Comparison of ENCODE assay signal across 10 mouse cellular contexts in genomic region chr13:113879651-113880327, GRCm38 (mm10).
A peak's percentile ranks its signal among the peaks of the same experiment; 100 is the strongest.
DNase-seq lines count a peak whose midpoint lies in the region; ATAC-seq and TF ChIP-seq lines count a peak whose summit lies in the region.
"Had no signal": no experiment of that assay in that cellular context is flagged by ENCODE, and none has a peak within 500 bp of the region (broad histone marks: within the 10 kb centered on the region; RNA-seq: fewer than 3 reads in every experiment).

No protein-coding gene starts in this region.

- DNase-seq in kidney, adult 2 months = peak; percentile 28
- no peak for DNase-seq in kidney, adult 9 months
- DNase-seq in embryonic facial prominence, embryonic 11.5 days (ENCODE audit: low spot score) = no peak
- DNase-seq in thymus, postnatal 10 days (ENCODE audit: low spot score in 2 of 2) = no peak
- no peak for DNase-seq in left cerebral cortex, postnatal 4 days
- DNase-seq: cerebellum, postnatal 36 days; heart, adult 2 months had no signal

- WGBS in kidney, adult 2 months = 66% methylated on average over 20 of the region's 20 CpGs
- 35% methylated on average over 20 of the region's 20 CpGs for WGBS in embryonic facial prominence, embryonic 11.5 days
- 19% methylated on average over 20 of the region's 20 CpGs for WGBS in hindbrain, embryonic 16.5 days
- WGBS in midbrain, embryonic 15.5 days = 11% methylated on average over 20 of the region's 20 CpGs

- no peak overlapping the region for H3K9ac ChIP-seq in embryonic facial prominence, embryonic 11.5 days (replicated peaks; ENCODE audit: low read length)
- H3K9ac ChIP-seq in hindbrain, embryonic 16.5 days (ENCODE audit: low read depth, low read length) = no peak overlapping the region
- H3K9ac ChIP-seq in midbrain, embryonic 15.5 days = no peak overlapping the region

- no peaks in the 10 kb centered on the region for H3K9me3 ChIP-seq in embryonic facial prominence, embryonic 11.5 days (replicated peaks; ENCODE audit: control insufficient read depth, low read length)
- H3K9me3 ChIP-seq in hindbrain, embryonic 16.5 days (ENCODE audit: control insufficient read depth, low read length) = no peaks in the 10 kb centered on the region
- no peaks in the 10 kb centered on the region for H3K9me3 ChIP-seq in midbrain, embryonic 15.5 days

- H3K4me2 ChIP-seq in embryonic facial prominence, embryonic 11.5 days (ENCODE audit: low read depth, low read length) = no peak overlapping the region
- no peak overlapping the region; the same call in 1 of the 2 replicates for H3K4me2 ChIP-seq in hindbrain, embryonic 16.5 days (ENCODE audit: low read length)
- peak overlapping the region; percentile 39 for H3K4me2 ChIP-seq in midbrain, embryonic 15.5 days

- no peak for TF ChIP-seq POLR2A in kidney, adult 2 months (IDR thresholded peaks at IDR 0.05; ENCODE audit: low read depth, low read length)

- H3K4me3 ChIP-seq in kidney, adult 2 months (ENCODE audit: insufficient read depth, low read depth, low read length) = no peak overlapping the region
- H3K4me3 ChIP-seq in embryonic facial prominence, embryonic 11.5 days (ENCODE audit: low read depth, low read length) = no peak overlapping the region
- H3K4me3 ChIP-seq in hindbrain, embryonic 16.5 days (ENCODE audit: low read length) = no peak overlapping the region
- H3K4me3 ChIP-seq in midbrain, embryonic 15.5 days = no peak overlapping the region
- H3K4me3 ChIP-seq: heart, adult 2 months had no signal

- intact Hi-C loops in left cerebral cortex, postnatal 4 days (cut with DNase I) = loop anchor here (5.0 to 10.0 kb wide), 2 partner anchors 578 to 1085 kb away; partner anchors contain the start of gene Fst

- ATAC-seq in embryonic facial prominence, embryonic 11.5 days (replicated peaks; ENCODE audit: insufficient number of reproducible peaks, low FRiP score, low TSS enrichment, low read depth) = peak; percentile 67; the same call in 1 of the 2 replicates
- peak; percentile 48 for ATAC-seq in hindbrain, embryonic 16.5 days
- ATAC-seq in midbrain, embryonic 15.5 days (replicated peaks) = peak; percentile 79
- no peak for ATAC-seq in megakaryocyte, adult 5-6 weeks (ENCODE audit: poor library complexity, severe bottlenecking)

- H3K36me3 ChIP-seq in kidney, adult 2 months (ENCODE audit: control insufficient read depth, insufficient read depth, low read length) = no peaks in the 10 kb centered on the region
- no peaks in the 10 kb centered on the region for H3K36me3 ChIP-seq in embryonic facial prominence, embryonic 11.5 days (replicated peaks; ENCODE audit: control insufficient read depth, insufficient read depth, low read depth, low read length)
- no peaks in the 10 kb centered on the region for H3K36me3 ChIP-seq in hindbrain, embryonic 16.5 days (ENCODE audit: control insufficient read depth, insufficient read depth, low read length)
- no peaks in the 10 kb centered on the region for H3K36me3 ChIP-seq in midbrain, embryonic 15.5 days (replicated peaks)

- H3K27ac ChIP-seq in kidney, adult 2 months (ENCODE audit: insufficient read depth, low read depth, low read length) = no peak overlapping the region
- no peak overlapping the region for H3K27ac ChIP-seq in embryonic facial prominence, embryonic 11.5 days (replicated peaks; ENCODE audit: low read depth, low read length)
- H3K27ac ChIP-seq in hindbrain, embryonic 16.5 days (ENCODE audit: low read depth, low read length) = no peak overlapping the region
- no peak overlapping the region for H3K27ac ChIP-seq in midbrain, embryonic 15.5 days
- H3K27ac ChIP-seq: heart, adult 2 months had no signal

- TF ChIP-seq CTCF in kidney, adult 2 months (conservative IDR thresholded peaks at IDR 0.05; ENCODE audit: insufficient read depth, insufficient read length, low read depth, low read length) = no peak

- H3K4me1 ChIP-seq in kidney, adult 2 months (ENCODE audit: control insufficient read depth, insufficient read depth, low read length) = peaks cover 5% of the 10 kb centered on the region; the same call in 1 of the 2 replicates
- no peaks in the 10 kb centered on the region for H3K4me1 ChIP-seq in embryonic facial prominence, embryonic 11.5 days (ENCODE audit: control insufficient read depth, insufficient read depth, low read length)
- peaks cover 13% of the 10 kb centered on the region for H3K4me1 ChIP-seq in hindbrain, embryonic 16.5 days (ENCODE audit: control insufficient read depth, insufficient read depth, low read depth, low read length)
- H3K4me1 ChIP-seq in midbrain, embryonic 15.5 days = peaks cover 37% of the 10 kb centered on the region

- H3K27me3 ChIP-seq in kidney, adult 2 months (replicated peaks; ENCODE audit: control insufficient read depth, insufficient read depth, low read length) = no peaks in the 10 kb centered on the region
- H3K27me3 ChIP-seq in embryonic facial prominence, embryonic 11.5 days (ENCODE audit: control insufficient read depth, insufficient read depth, low read length) = no peaks in the 10 kb centered on the region
- no peaks in the 10 kb centered on the region for H3K27me3 ChIP-seq in hindbrain, embryonic 16.5 days (replicated peaks; ENCODE audit: control insufficient read depth, insufficient read depth, low read length)
- no peaks in the 10 kb centered on the region for H3K27me3 ChIP-seq in midbrain, embryonic 15.5 days (replicated peaks)
